Mouse (Mus musculus) midbrain, embryonic 14.5 days (tissue): Measurements from ENCODE around the gene Rreb1. TPM values are rescaled to one million over a fixed set of nuclear protein-coding genes. Genes with fewer than 3 reads are reported as not detected.
A peak's percentile ranks its signal among the peaks of the same experiment; 100 is the strongest.

Experiments used
- ATAC-seq: fragments of 200-750 bp; cut with Nextera tagmentation; 2 replicates; pipeline ENCODE4 v1.8.0; 2017; ENCODE audit warnings: moderate number of reproducible peaks, moderate library complexity; ENCODE audit not compliant: low FRiP score, low TSS enrichment
- DNase-seq: peaks from one replicate; pipeline ENCODE4 v3.0.0-alpha.2; 2015
- H3K27ac ChIP-seq: fragments of 300-500 bp; sonication (generic); replicated peaks from 2 replicates; pipeline ENCODE4 v1.5.1; 2014; ENCODE audit warnings: mild to moderate bottlenecking, low read depth, low read length, moderate library complexity
- H3K27me3 ChIP-seq: fragments of 300-500 bp; sonication (generic); 2 replicates; pipeline ENCODE4 v1.6.1; 2014; ENCODE audit warnings: low read length, control low read depth, mixed read lengths; ENCODE audit not compliant: control insufficient read depth, insufficient read depth
- H3K36me3 ChIP-seq: fragments of 300-500 bp; sonication (generic); 2 replicates; pipeline ENCODE4 v1.6.1; 2014; ENCODE audit warnings: low read length, control low read depth; ENCODE audit not compliant: control insufficient read depth, insufficient read depth
- H3K4me1 ChIP-seq: fragments of 300-500 bp; sonication (generic); 2 replicates; pipeline ENCODE4 v1.6.1; 2014; ENCODE audit warnings: mild to moderate bottlenecking, antibody characterized with exemption, low read length, control low read depth; ENCODE audit not compliant: control insufficient read depth, insufficient read depth
- H3K4me2 ChIP-seq: fragments of 300-500 bp; sonication (generic); 2 replicates; pipeline ENCODE4 v1.6.1; 2014; ENCODE audit warnings: mild to moderate bottlenecking, low read length, moderate library complexity
- H3K4me3 ChIP-seq: fragments of 300-500 bp; sonication (generic); replicated peaks from 2 replicates; pipeline ENCODE4 v1.5.1; 2014; ENCODE audit warnings: low read depth, low read length
- H3K9ac ChIP-seq: fragments of 300-500 bp; sonication (generic); replicated peaks from 2 replicates; pipeline ENCODE4 v1.6.1; 2014; ENCODE audit warnings: mild to moderate bottlenecking, low read length, moderate library complexity
- H3K9me3 ChIP-seq: fragments of 300-500 bp; sonication (generic); 2 replicates; pipeline ENCODE4 v1.6.1; 2016; ENCODE audit warnings: low read length, control low read depth, mixed read lengths; ENCODE audit not compliant: control insufficient read depth
- WGBS: fragments of 180-500 bp; shearing (Covaris S2); extraction: QIAGEN DNeasy Blood & Tissue Kit; methylation state at CpG from one replicate; pipeline ENCODE4 v1.1.7; 2014; 5-methylcytosine and 5-hydroxymethylcytosine counted together
- polyA plus RNA-seq: library from polyadenylated mRNA; unstranded; fragments of >200 nt; fragmentation: Nextera tagmentation; extraction: Ambion mirVana; gene quantifications from 2 replicates; pipeline ENCODE4 v1.2.1, GENCODE M21; 2014

Rreb1 gene
- polyA plus RNA-seq, 1 experiment from 2014 or later: 3.9 TPM

- WGBS: 88% methylated on average over 5 of the region's 5 CpGs
- DNase-seq: no peak
These were observed 38.5 kb downstream of the Rreb1 start for GRCm38 (mm10) chr13:37816736-37817135.

GRCm38 (mm10) chr13:37821413-37821812 lies 43.2 kb downstream of the Rreb1 start:
- DNase-seq: peak; percentile 47
- Histone ChIP-seq H3K36me3 (no peaks in the 10 kb centered on the region), H3K4me2 (no peak overlapping the region), H3K9me3 (no peaks in the 10 kb centered on the region), H3K4me1 (0 out of 2 replicates have a peak, but pooled peaks cover 4% of the 10 kb centered on the region), H3K4me3 (no peak overlapping the region), H3K27me3 (peaks cover 19% of the 10 kb centered on the region), H3K9ac (no peak overlapping the region), H3K27ac (no peak overlapping the region)
- no peak for ATAC-seq
- 60% methylated on average over 4 of the region's 4 CpGs for whole genome bisulfite sequencing

More at GRCm38 (mm10) chr13:37816736-37817135, 38.5 kb downstream of the Rreb1 start:
- no peak for ATAC-seq
- Histone ChIP-seq H3K9me3 (no peaks in the 10 kb centered on the region), H3K4me3 (no peak overlapping the region), H3K9ac (no peak overlapping the region), H3K36me3 (no peaks in the 10 kb centered on the region), H3K4me2 (no peak overlapping the region), H3K4me1 (no peaks in the 10 kb centered on the region), H3K27me3 (no peaks in the 10 kb centered on the region), H3K27ac (no peak overlapping the region)

- Histone ChIP-seq H3K9me3 (no peaks in the 10 kb centered on the region), H3K4me2 (no peak overlapping the region), H3K36me3 (no peaks in the 10 kb centered on the region), H3K9ac (no peak overlapping the region), H3K27ac (no peak overlapping the region), H3K27me3 (peaks cover 49% of the 10 kb centered on the region), H3K4me1 (peaks cover 16% of the 10 kb centered on the region), H3K4me3 (no peak overlapping the region)
- 35% methylated on average over 4 of the region's 4 CpGs for WGBS
- ATAC-seq: no peak
- DNase-seq: no peak
These were observed 46.2 kb downstream of the Rreb1 start for GRCm38 (mm10) chr13:37824331-37824920.

GRCm38 (mm10) chr13:37824956-37825645 lies 46.9 kb downstream of the Rreb1 start:
- Histone ChIP-seq H3K9ac (peak overlapping the region; percentile 34; the same call in 1 of the 2 replicates), H3K27me3 (peaks cover 55% of the 10 kb centered on the region), H3K9me3 (no peaks in the 10 kb centered on the region), H3K36me3 (no peaks in the 10 kb centered on the region), H3K4me2 (peak overlapping the region; percentile 96), H3K27ac (no peak overlapping the region), H3K4me1 (peaks cover 16% of the 10 kb centered on the region), H3K4me3 (peak overlapping the region; percentile 53)
- ATAC-seq (peak; percentile 13), DNase-seq (peak; percentile 35)
- WGBS: 2% methylated on average over 27 of the region's 27 CpGs

GRCm38 (mm10) chr13:37825646-37826280 lies 47.6 kb downstream of the Rreb1 start:
- Histone ChIP-seq H3K4me2 (peak overlapping the region; percentile 96), H3K36me3 (no peaks in the 10 kb centered on the region), H3K27me3 (peaks cover 56% of the 10 kb centered on the region), H3K27ac (no peak overlapping the region), H3K9ac (peak overlapping the region; percentile 34), H3K4me1 (peaks cover 16% of the 10 kb centered on the region), H3K9me3 (no peaks in the 10 kb centered on the region), H3K4me3 (peak overlapping the region; percentile 53)
- under 1% methylated on average over 41 of the region's 43 CpGs for WGBS
- DNase-seq (peak; percentile 78), ATAC-seq (peak; percentile 54)

GRCm38 (mm10) chr13:37826281-37826993 lies 48.2 kb downstream of the Rreb1 start:
- Histone ChIP-seq H3K27ac (peak overlapping the region; percentile 52), H3K4me3 (peak overlapping the region; percentile 53), H3K9ac (peak overlapping the region; percentile 34), H3K36me3 (no peaks in the 10 kb centered on the region), H3K27me3 (peaks cover 59% of the 10 kb centered on the region), H3K9me3 (no peaks in the 10 kb centered on the region), H3K4me2 (peak overlapping the region; percentile 96), H3K4me1 (peaks cover 16% of the 10 kb centered on the region)
- DNase-seq: peak; percentile 79
- ATAC-seq: peak; percentile 57
- WGBS: 1% methylated on average over 61 of the region's 65 CpGs

- H3K4me2 ChIP-seq: peak overlapping the region; percentile 96
- H3K36me3 ChIP-seq: no peaks in the 10 kb centered on the region
- H3K9me3 ChIP-seq: no peaks in the 10 kb centered on the region
- H3K9ac ChIP-seq: peak overlapping the region; percentile 34
- H3K27ac ChIP-seq: peak overlapping the region; percentile 52
- WGBS: 0% methylated on average over 36 of the region's 36 CpGs
- H3K4me3 ChIP-seq: peak overlapping the region; percentile 53
- ATAC-seq (peak; percentile 27), DNase-seq (peak; percentile 57)
- peaks cover 16% of the 10 kb centered on the region for H3K4me1 ChIP-seq
- peaks cover 59% of the 10 kb centered on the region for H3K27me3 ChIP-seq
These were observed 48.7 kb downstream of the Rreb1 start for GRCm38 (mm10) chr13:37826994-37827262.

GRCm38 (mm10) chr13:37827263-37827995 lies 49.2 kb downstream of the Rreb1 start:
- under 1% methylated on average over 69 of the region's 69 CpGs for WGBS
- ATAC-seq (peak; percentile 44), DNase-seq (peak; percentile 57)
- no peaks in the 10 kb centered on the region for H3K9me3 ChIP-seq
- peak overlapping the region; percentile 52 for H3K27ac ChIP-seq
- H3K4me3 ChIP-seq: peak overlapping the region; percentile 53
- no peaks in the 10 kb centered on the region for H3K36me3 ChIP-seq
- peak overlapping the region; percentile 34 for H3K9ac ChIP-seq
- H3K4me1 ChIP-seq: peaks cover 16% of the 10 kb centered on the region
- H3K27me3 ChIP-seq: peaks cover 60% of the 10 kb centered on the region
- peak overlapping the region; percentile 96 for H3K4me2 ChIP-seq
